Mouse (Mus musculus) right cerebral cortex, adult 18-20 months (tissue): Measurements from ENCODE around the gene Fancl.
"Not testable (repeated sequence)": the region's sequence is repeated elsewhere in the genome, so short reads cannot be mapped to it uniquely, and the experiment has no call there.

Experiments used
- DNase-seq: peaks from one replicate; pipeline ENCODE4 v3.0.0; 2022; ENCODE audit warnings: mixed read lengths

The Fancl gene

GRCm38 (mm10) chr11:26385971-26386370 lies at the start of gene Fancl:
Gene Fancl (plus strand): TSS chr11:26386135.
- no peak for DNase-seq

- no peak for DNase-seq
Observed at GRCm38 (mm10) chr11:26336848-26337247, 49.1 kb upstream of the Fancl start.

- not testable (repeated sequence) for DNase-seq
Observed at GRCm38 (mm10) chr11:26370176-26370575, 15.8 kb upstream of the Fancl start.

- DNase-seq: not testable (repeated sequence)
Observed at GRCm38 (mm10) chr11:26371980-26372379, 14.0 kb upstream of the Fancl start.

DNA sequence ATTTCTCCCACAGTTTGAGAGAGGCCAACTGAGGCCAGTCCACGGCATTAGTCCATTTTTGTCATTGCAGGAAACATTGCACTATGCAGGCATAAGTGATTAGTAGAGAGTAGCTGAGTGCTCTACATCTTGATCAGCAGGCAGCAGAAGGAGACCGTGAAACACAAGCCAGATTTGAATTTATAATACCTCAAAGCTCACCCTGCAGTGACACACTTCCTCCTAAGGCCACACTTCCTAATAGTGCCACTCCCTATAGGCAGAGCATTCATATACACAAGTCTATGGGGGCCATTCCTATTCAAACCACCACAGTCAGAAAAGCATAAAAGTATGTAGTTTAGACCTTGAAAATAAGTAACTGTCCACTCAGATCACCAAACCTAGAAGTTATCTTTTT lies 11.8 kb upstream of the Fancl start:
- no peak for DNase-seq

- no peak for DNase-seq
Observed at GRCm38 (mm10) chr11:26378074-26378473, 7.9 kb upstream of the Fancl start.

DNA sequence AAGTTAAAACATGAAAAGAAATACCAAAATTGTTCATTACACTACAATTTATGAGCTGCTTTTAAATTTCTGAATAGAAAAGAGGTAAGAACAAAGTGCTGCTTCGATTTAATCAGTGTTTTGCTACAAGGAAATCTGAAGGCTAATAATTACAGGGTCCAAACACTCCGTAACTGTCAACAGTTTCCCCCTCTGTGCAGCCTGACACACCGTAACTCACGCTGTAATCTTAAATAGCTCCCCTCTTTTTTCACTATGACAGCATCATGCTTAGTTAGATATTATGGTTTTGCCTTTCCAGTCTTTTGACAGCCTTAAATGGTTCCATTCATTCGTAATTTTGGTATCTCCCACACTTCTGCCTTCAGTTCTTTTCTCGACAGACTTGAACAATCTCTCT lies 4.4 kb upstream of the Fancl start:
- DNase-seq: no peak

DNA sequence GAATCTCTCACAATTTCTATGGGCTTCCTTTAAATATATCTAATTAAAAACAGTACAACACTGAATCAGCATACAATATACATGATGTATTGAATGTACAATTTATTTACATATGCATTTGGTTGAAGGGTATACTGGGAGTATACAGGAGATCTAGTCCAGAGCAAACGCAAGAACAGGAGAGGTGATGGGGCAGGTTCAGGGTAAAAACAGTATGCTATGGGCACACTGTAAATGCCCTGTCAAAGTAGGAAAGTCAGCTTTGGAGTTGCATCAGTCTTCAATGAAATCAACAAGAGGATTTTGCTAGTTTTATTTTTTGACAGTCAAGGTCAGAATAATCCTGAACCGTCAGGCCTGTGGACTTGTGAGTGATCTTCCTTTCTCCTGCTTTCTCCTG lies 743 bp downstream of the Fancl start:
- no peak for DNase-seq

DNA sequence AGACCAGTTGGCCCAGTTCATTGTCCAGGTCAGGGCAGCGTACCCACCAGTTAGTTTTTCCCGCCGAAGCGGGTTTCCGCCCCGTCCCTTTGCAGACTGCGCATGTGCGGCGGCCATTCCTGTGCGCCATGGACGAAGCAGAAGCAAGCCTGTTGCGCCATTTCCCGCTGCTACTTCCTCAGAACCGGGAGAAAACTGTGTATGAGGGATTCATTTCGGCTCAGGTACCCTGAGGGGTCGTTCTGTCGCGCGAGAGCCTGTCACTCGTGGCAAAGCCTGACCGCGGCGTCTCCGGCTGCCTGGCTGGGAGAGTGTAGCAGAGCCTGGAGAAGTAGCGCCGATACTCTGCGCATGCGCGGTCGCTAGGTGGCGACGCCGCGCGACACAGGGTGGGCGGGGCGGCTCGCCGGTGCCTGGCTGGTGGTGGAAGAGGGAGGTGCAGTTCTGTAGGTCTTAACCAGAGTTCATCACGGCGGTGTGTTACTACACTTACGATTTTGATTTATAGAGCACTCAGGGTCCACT lies 1.2 kb downstream of the Fancl start:
- peak; percentile 93 for DNase-seq

- no peak for DNase-seq
Observed at GRCm38 (mm10) chr11:26395561-26395960, 9.6 kb downstream of the Fancl start.

- no peak for DNase-seq
Observed at GRCm38 (mm10) chr11:26412972-26413371, 27.0 kb downstream of the Fancl start.

DNA sequence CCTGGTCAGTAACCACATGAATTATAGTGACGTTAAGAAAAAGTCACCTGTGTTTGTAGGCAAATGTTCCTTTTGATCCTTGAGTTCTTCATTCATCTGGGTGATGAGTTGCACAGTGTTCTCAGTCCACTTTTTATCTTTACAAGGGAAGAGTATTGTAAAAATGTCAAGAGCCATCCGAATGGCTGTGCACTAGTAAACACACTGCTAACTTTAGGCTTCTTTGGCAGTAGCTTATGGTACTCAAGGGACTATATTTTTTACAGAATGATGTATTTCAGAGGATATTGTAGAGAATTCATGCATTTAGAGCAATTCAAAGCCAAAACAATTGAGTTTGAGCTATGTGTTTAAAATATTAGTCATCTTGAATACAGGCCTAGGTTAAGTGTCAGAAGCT lies 35.5 kb downstream of the Fancl start:
- no peak for DNase-seq

DNA sequence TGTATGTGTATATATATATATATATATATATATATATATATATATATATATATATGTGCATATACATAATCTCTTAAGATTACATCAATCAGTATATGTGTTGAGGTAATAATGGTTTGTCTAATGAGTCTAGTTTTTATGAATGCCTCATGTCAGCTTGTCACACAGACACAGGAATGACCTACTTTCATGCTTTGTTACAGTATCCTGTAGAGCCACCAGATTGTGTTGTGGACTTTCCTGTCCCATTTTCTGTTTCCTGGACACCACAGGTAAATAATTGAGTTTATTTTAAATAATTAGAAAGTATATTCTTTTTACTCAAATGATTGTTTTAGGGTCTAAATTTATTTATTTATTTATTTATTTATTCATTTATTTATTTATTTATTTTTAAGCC lies 48.3 kb downstream of the Fancl start:
- DNase-seq: no peak

DNA sequence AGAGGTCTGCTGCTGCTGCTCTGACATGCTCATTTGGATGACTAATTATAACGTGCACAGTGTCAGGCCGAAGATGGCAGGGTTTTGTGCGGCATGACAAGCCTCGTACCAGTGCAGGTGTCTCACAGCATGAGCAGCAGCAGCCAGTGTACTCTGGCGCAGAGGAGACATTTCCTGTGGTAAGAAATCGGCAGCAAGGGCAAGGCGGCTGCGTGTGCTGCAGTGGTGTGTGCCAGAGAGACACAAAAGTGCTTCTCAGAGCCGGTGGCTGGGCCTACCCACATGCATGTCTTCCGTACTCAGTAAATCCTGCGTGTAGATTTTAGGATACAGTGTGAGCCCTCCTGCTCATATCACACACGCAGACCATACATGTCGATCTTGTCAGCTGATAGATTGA lies 51.9 kb downstream of the Fancl start:
- peak; percentile 29 for DNase-seq

GRCm38 (mm10) chr11:26441121-26441520 lies 55.2 kb downstream of the Fancl start:
- DNase-seq: no peak

DNA sequence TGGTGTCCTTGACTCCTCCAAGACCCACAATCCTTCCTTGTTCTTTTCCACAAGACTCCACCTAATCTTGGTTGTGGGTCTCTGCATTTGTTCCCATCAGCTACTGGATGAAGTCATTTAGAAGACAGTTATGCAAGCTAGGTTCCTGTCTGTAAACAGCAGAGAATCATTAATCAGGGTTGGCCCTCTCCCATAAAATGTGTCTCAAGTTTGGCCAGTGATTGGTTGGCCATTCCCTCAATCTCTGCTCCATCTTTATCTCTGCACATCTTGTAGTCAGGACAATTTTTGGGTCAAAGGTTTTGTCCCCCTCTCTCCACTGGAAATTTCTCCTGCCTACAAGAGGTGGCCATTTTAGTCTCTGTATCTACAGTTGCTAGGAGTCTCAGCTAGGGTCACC lies 58.4 kb downstream of the Fancl start:
- no peak for DNase-seq

- no peak for DNase-seq
Observed at GRCm38 (mm10) chr11:26449789-26450188, 63.9 kb downstream of the Fancl start.

DNA sequence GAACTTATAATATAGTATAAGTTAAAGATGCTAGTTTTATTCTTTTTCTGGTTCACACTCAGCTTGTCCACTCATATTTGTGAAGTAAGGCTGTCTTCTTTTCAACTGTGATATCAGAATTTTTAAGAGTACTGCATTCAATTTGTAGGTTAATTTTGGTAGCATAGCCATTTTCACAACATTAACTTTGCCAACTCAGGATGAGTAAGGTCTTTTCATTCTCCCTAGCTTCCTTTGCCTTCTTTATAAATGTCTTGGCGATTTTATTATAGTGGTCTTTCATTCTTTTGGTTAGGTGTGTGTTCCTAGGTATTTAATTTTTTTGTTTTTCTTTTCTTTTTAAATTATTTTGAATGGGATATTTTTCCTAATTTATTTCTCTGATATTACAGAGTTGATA lies 64.7 kb downstream of the Fancl start:
- DNase-seq: no peak

DNA sequence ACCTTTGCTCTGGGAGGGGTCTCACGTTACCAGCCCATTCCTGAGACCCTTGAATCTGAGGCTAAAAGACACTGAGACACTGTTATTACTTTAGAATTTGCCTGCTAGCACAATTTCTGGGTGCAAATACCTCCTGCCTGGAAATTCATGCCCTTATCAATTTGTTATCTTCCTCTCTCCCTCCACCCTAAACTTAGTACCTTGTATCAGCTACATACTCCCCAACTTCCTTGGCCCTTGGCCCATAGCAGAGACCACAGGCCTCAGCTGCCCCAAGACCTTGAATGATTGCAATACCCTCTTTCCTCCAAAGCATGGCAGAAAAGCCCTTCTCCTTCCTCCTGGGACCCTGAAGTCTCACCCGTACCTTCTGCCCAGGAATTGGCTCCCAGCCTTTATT lies 65.3 kb downstream of the Fancl start:
- DNase-seq: no peak

DNA sequence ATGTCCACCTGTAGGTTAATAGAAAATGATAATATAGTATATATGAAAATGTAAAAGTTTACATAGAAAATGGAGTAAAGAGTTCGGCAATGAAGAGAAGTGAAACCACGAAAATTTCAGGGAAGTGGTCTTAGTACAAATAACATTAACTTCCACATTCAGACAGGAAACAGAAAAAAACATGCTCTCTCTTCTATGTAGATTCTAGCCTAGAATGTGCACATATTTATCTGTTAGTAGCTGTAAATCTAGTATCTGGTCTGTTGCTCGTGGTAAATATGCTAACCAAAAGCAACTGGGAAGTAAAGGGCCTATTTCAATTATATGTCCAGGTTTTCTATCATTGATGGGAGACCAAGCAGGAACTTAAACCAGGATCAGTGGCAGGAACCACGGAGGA lies 66.8 kb downstream of the Fancl start:
- no peak for DNase-seq

- no peak for DNase-seq
Observed at GRCm38 (mm10) chr11:26454081-26454480, 68.1 kb downstream of the Fancl start.

- DNase-seq: no peak
Observed at GRCm38 (mm10) chr11:26477037-26477739, 91.3 kb downstream of the Fancl start.

DNA sequence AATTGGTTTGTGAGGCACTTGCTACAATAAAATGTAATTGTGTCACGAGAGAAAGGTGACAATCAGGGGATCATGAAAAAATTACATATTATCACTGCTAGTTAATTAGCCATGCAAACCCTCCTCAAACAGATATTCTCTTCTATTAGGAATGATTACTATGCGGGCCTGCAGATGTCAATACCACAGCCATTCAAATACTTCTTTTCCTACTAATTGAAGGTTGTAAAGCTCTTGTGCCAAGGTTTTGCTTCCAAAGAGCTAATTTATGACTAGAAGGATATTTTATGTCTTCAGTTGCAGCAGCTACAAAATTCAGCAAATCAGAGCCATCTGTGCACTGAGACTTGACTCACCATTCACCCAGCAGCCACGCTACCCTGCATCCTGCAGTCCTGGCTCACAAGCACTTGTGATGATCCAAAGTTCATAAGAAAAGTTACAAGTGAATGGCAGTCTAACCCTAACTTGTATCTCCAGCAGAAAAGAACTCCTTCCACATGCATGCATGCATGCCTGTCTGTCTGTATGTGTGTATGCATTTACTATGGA lies 95.8 kb downstream of the Fancl start:
- DNase-seq: no peak

DNA sequence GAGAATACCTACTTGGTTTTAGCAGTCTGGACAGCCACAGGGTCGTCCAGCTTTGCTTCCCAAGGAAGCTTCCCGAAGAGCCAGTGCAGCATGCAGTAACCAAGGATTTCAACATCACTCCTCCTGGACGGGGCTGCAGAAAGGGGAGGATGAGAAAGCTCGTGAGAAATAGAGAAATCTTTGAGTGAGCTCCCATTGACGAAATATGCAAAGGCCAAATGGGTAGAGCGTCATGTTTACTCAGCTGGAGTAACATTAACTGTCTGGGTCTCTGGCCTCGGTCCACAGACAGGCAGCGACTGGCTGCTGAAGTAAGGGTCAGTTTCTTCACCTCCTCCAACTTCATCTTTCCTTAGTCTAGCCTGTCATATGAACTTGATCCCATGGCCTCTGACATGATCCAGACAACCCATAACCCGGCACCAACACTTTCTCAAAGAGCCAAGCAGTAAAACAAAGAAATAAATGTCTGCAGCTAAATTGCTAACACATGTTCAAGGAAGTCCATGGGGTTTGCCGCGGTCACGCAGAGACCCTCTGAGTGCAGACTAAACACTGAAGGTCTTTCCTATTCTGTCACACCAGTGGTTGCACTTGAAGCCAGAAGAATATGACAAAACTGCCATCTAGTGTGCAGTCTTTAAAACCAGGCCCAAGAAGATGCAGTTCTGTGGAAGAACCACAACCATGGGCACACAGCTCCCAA lies 104.0 kb downstream of the Fancl start:
- peak; percentile 38 for DNase-seq
